Mouse (Mus musculus): ENCODE measurements at regions not wholly inside any gene's neighbourhood (a gene's known extent, or its start where the extent isn't known, plus 50 kb on each side); places are given as distances from the start of the nearest gene placed in this dataset.

- TF ChIP-seq POLR2A (IDR thresholded peaks at IDR 0.05; ENCODE audit: insufficient read depth, low read length) (no peak), CTCF (IDR thresholded peaks at IDR 0.05; ENCODE audit: low read depth, low read length) (no peak)
These were observed 109.0 kb downstream of the Rpap3 start for GRCm38 (mm10) chr15:97596514-97597081.

Measured in ES-Bruce4 (cell line).